Mouse (Mus musculus): ENCODE measurements at regions not wholly inside any gene's neighbourhood (a gene's known extent, or its start where the extent isn't known, plus 50 kb on each side); places are given as distances from the start of the nearest gene placed in this dataset.

GRCm38 (mm10) chr16:53242126-53242537 lies 788.3 kb upstream of the Alcam start:
- no peak overlapping the region for H3K4me3 ChIP-seq (ENCODE audit: insufficient read depth in 1 of 2, low read depth in 1 of 2, low read length in 2 of 2, poor library complexity in 1 of 2, severe bottlenecking in 1 of 2)
- in situ Hi-C loops (cut with MboI; ENCODE audit: low sequenced_read_pairs in 2 of 2, unreplicated experiment in 2 of 2), result no loop called here
- no peak for DNase-seq (ENCODE audit: low read depth, low spot score)
- H3K9me3 ChIP-seq (ENCODE audit: control insufficient read depth, insufficient read depth, low read depth, low read length), result no peaks in the 10 kb centered on the region
- H3K27ac ChIP-seq (ENCODE audit: insufficient read depth, low read depth, low read length, poor library complexity, severe bottlenecking), result no peak overlapping the region
- H3K9ac ChIP-seq (ENCODE audit: insufficient read depth, low read depth, low read length, poor library complexity, severe bottlenecking), result no peak overlapping the region
- no peaks in the 10 kb centered on the region for H3K4me1 ChIP-seq (ENCODE audit: control insufficient read depth in 2 of 2, insufficient read depth in 2 of 2, low read length in 2 of 2, poor library complexity in 1 of 2)
- H3K36me3 ChIP-seq (ENCODE audit: control insufficient read depth, insufficient read depth, low read length, poor library complexity, severe bottlenecking), result no peaks in the 10 kb centered on the region
- no peak for TF ChIP-seq ZNF384 (IDR thresholded peaks at IDR 0.05; ENCODE audit: low read depth, low read length)
- no peak for TF ChIP-seq CHD2 (IDR thresholded peaks at IDR 0.05; ENCODE audit: low read depth, low read length)
- TF ChIP-seq MAFK (IDR thresholded peaks at IDR 0.05; ENCODE audit: insufficient read depth, low read depth, low read length), result no peak
- TF ChIP-seq ZC3H11A (IDR thresholded peaks at IDR 0.05; ENCODE audit: borderline replicate concordance, low read depth, low read length), result no peak
- TF ChIP-seq HCFC1 (IDR thresholded peaks at IDR 0.05; ENCODE audit: borderline replicate concordance, insufficient read depth, low read length), result no peak

- Histone ChIP-seq H3K9ac (ENCODE audit: insufficient read depth, low read depth, low read length, poor library complexity, severe bottlenecking) (no peak overlapping the region), H3K27ac (ENCODE audit: insufficient read depth, low read depth, low read length, poor library complexity, severe bottlenecking) (no peak overlapping the region), H3K4me1 (ENCODE audit: control insufficient read depth in 2 of 2, insufficient read depth in 2 of 2, low read length in 2 of 2, poor library complexity in 1 of 2) (no peaks in the 10 kb centered on the region), H3K9me3 (ENCODE audit: control insufficient read depth, insufficient read depth, low read depth, low read length) (no peaks in the 10 kb centered on the region), H3K36me3 (ENCODE audit: control insufficient read depth, insufficient read depth, low read length, poor library complexity, severe bottlenecking) (no peaks in the 10 kb centered on the region), H3K4me3 (ENCODE audit: insufficient read depth in 1 of 2, low read depth in 1 of 2, low read length in 2 of 2, poor library complexity in 1 of 2, severe bottlenecking in 1 of 2) (no peak overlapping the region)
- no peak for DNase-seq (ENCODE audit: low read depth, low spot score)
- in situ Hi-C loops (cut with MboI; ENCODE audit: low sequenced_read_pairs in 2 of 2, unreplicated experiment in 2 of 2), result no loop called here
- TF ChIP-seq HCFC1 (IDR thresholded peaks at IDR 0.05; ENCODE audit: borderline replicate concordance, insufficient read depth, low read length) (no peak), CHD2 (IDR thresholded peaks at IDR 0.05; ENCODE audit: low read depth, low read length) (no peak), ZC3H11A (IDR thresholded peaks at IDR 0.05; ENCODE audit: borderline replicate concordance, low read depth, low read length) (no peak), ZNF384 (IDR thresholded peaks at IDR 0.05; ENCODE audit: low read depth, low read length) (no peak), MAFK (IDR thresholded peaks at IDR 0.05; ENCODE audit: insufficient read depth, low read depth, low read length) (no peak)
Observed at GRCm38 (mm10) chr16:53218886-53219285, 765.0 kb upstream of the Alcam start.

DNA sequence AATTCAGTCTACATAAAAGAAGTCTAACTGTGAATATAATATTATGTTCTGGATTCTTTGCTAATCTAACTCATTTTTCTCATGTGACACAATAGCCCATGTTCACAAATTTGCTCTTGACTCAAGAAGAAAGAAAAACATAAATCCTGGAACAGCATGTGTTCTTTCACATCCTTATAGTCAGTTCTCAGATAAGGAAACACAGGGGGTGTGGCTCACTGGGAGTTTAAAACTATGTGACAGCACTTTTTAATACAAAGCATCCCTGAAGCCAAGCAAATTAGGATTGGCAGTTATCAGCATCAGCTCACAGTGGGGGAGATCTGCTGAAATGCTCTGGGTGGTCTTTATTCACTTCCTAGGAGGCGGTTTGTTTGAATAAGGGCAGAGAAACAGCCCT lies 747.6 kb upstream of the Alcam start:
- no peaks in the 10 kb centered on the region for H3K9me3 ChIP-seq (ENCODE audit: control insufficient read depth, insufficient read depth, low read depth, low read length)
- in situ Hi-C loops (cut with MboI; ENCODE audit: low sequenced_read_pairs in 2 of 2, unreplicated experiment in 2 of 2), result no loop called here

GRCm38 (mm10) chr16:53186444-53186843 lies 732.6 kb upstream of the Alcam start:
- Histone ChIP-seq H3K36me3 (ENCODE audit: control insufficient read depth, insufficient read depth, low read length, poor library complexity, severe bottlenecking) (no peaks in the 10 kb centered on the region), H3K4me3 (ENCODE audit: insufficient read depth in 1 of 2, low read depth in 1 of 2, low read length in 2 of 2, poor library complexity in 1 of 2, severe bottlenecking in 1 of 2) (no peak overlapping the region), H3K27ac (ENCODE audit: insufficient read depth, low read depth, low read length, poor library complexity, severe bottlenecking) (no peak overlapping the region), H3K9me3 (ENCODE audit: control insufficient read depth, insufficient read depth, low read depth, low read length) (no peaks in the 10 kb centered on the region), H3K4me1 (ENCODE audit: control insufficient read depth in 2 of 2, insufficient read depth in 2 of 2, low read length in 2 of 2, poor library complexity in 1 of 2) (no peaks in the 10 kb centered on the region), H3K9ac (ENCODE audit: insufficient read depth, low read depth, low read length, poor library complexity, severe bottlenecking) (no peak overlapping the region)
- TF ChIP-seq ZC3H11A (IDR thresholded peaks at IDR 0.05; ENCODE audit: borderline replicate concordance, low read depth, low read length) (no peak), CHD2 (IDR thresholded peaks at IDR 0.05; ENCODE audit: low read depth, low read length) (no peak), MAFK (IDR thresholded peaks at IDR 0.05; ENCODE audit: insufficient read depth, low read depth, low read length) (no peak), ZNF384 (IDR thresholded peaks at IDR 0.05; ENCODE audit: low read depth, low read length) (no peak), HCFC1 (IDR thresholded peaks at IDR 0.05; ENCODE audit: borderline replicate concordance, insufficient read depth, low read length) (no peak)
- in situ Hi-C loops (cut with MboI; ENCODE audit: low sequenced_read_pairs in 2 of 2, unreplicated experiment in 2 of 2), result no loop called here
- DNase-seq (ENCODE audit: low read depth, low spot score), result no peak

More for the DNA sequence above, 747.6 kb upstream of the Alcam start:
- H3K27ac ChIP-seq (ENCODE audit: insufficient read depth, low read depth, low read length, poor library complexity, severe bottlenecking), result no peak overlapping the region
- H3K9ac ChIP-seq (ENCODE audit: insufficient read depth, low read depth, low read length, poor library complexity, severe bottlenecking), result no peak overlapping the region
- no peak overlapping the region for H3K4me3 ChIP-seq (ENCODE audit: insufficient read depth in 1 of 2, low read depth in 1 of 2, low read length in 2 of 2, poor library complexity in 1 of 2, severe bottlenecking in 1 of 2)
- no peaks in the 10 kb centered on the region for H3K36me3 ChIP-seq (ENCODE audit: control insufficient read depth, insufficient read depth, low read length, poor library complexity, severe bottlenecking)
- no peaks in the 10 kb centered on the region for H3K4me1 ChIP-seq (ENCODE audit: control insufficient read depth in 2 of 2, insufficient read depth in 2 of 2, low read length in 2 of 2, poor library complexity in 1 of 2)
- no peak for TF ChIP-seq MAFK (IDR thresholded peaks at IDR 0.05; ENCODE audit: insufficient read depth, low read depth, low read length)
- no peak for TF ChIP-seq HCFC1 (IDR thresholded peaks at IDR 0.05; ENCODE audit: borderline replicate concordance, insufficient read depth, low read length)
- no peak for TF ChIP-seq ZNF384 (IDR thresholded peaks at IDR 0.05; ENCODE audit: low read depth, low read length)
- TF ChIP-seq ZC3H11A (IDR thresholded peaks at IDR 0.05; ENCODE audit: borderline replicate concordance, low read depth, low read length), result no peak
- TF ChIP-seq CHD2 (IDR thresholded peaks at IDR 0.05; ENCODE audit: low read depth, low read length), result no peak
- no peak for DNase-seq (ENCODE audit: low read depth, low spot score)

DNA sequence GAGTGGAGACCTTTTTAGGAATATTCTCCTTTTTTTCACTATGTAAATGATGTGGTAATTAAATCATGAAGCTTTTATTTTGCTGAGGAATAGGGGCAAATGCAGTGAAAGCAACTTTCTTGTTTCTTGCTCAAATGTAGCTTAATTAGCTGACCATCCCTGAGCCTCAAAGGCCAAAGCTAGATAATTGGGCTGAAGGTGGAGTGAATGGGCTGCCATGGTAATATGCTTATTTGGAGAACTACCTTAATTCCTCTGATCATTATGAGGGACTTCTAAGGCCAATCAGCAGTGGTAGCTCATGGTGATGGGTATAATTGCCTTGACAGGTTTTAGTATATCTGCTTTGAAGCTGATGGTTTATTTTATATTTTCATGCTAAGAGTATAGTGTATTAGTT lies 702.5 kb upstream of the Alcam start:
- H3K36me3 ChIP-seq (ENCODE audit: control insufficient read depth, insufficient read depth, low read length, poor library complexity, severe bottlenecking), result no peaks in the 10 kb centered on the region
- no peak for TF ChIP-seq HCFC1 (IDR thresholded peaks at IDR 0.05; ENCODE audit: borderline replicate concordance, insufficient read depth, low read length)
- TF ChIP-seq ZC3H11A (IDR thresholded peaks at IDR 0.05; ENCODE audit: borderline replicate concordance, low read depth, low read length), result no peak
- no peak for TF ChIP-seq ZNF384 (IDR thresholded peaks at IDR 0.05; ENCODE audit: low read depth, low read length)
- TF ChIP-seq MAFK (IDR thresholded peaks at IDR 0.05; ENCODE audit: insufficient read depth, low read depth, low read length), result no peak
- TF ChIP-seq CHD2 (IDR thresholded peaks at IDR 0.05; ENCODE audit: low read depth, low read length), result no peak
- no peak overlapping the region for H3K27ac ChIP-seq (ENCODE audit: insufficient read depth, low read depth, low read length, poor library complexity, severe bottlenecking)
- H3K4me1 ChIP-seq (ENCODE audit: control insufficient read depth in 2 of 2, insufficient read depth in 2 of 2, low read length in 2 of 2, poor library complexity in 1 of 2), result no peaks in the 10 kb centered on the region
- H3K9ac ChIP-seq (ENCODE audit: insufficient read depth, low read depth, low read length, poor library complexity, severe bottlenecking), result no peak overlapping the region
- no peaks in the 10 kb centered on the region for H3K9me3 ChIP-seq (ENCODE audit: control insufficient read depth, insufficient read depth, low read depth, low read length)
- no peak for DNase-seq (ENCODE audit: low read depth, low spot score)
- in situ Hi-C loops (cut with MboI; ENCODE audit: low sequenced_read_pairs in 2 of 2, unreplicated experiment in 2 of 2), result no loop called here
- no peak overlapping the region for H3K4me3 ChIP-seq (ENCODE audit: insufficient read depth in 1 of 2, low read depth in 1 of 2, low read length in 2 of 2, poor library complexity in 1 of 2, severe bottlenecking in 1 of 2)

Measured in ES-E14 (cell line).